Mouse (Mus musculus) olfactory bulb, adult 2 months (tissue): ENCODE data around the gene Slc6a12.

Source experiments
- CTCF ChIP-seq: fragments of 200-500 bp; IDR thresholded peaks from 2 replicates; pipeline ENCODE4 v1.5.1; 2012; ENCODE audit warnings: low read depth, mild to moderate bottlenecking, low read length, moderate library complexity; ENCODE audit not compliant: insufficient read depth
- POLR2A ChIP-seq: fragments of 200-500 bp; IDR thresholded peaks from 2 replicates; pipeline ENCODE4 v1.6.1; 2012; ENCODE audit warnings: mild to moderate bottlenecking, low read depth, low read length, moderate library complexity; ENCODE audit not compliant: insufficient read depth

DNA sequence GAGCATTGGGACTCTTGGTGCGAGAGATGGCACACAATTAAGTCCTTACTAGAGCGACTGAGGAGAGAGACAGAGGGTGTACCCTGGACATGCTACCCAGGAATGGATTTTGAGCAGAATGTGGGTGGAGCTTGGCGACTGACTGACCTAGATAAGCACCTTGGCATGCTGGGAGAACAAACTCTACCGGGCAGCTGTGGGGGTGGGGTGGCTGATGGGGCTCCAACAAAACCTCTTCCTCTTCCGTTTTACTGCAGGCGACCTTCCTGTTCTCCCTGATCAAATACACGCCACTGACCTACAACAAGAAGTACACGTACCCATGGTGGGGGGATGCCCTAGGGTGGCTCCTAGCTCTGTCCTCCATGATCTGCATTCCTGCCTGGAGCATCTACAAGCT lies 6.3 kb upstream of the Slc6a12 start:
- TF ChIP-seq POLR2A, result no peak
- no peak for TF ChIP-seq CTCF
